Mouse (Mus musculus) hindbrain, embryonic 14.5 days (tissue): ENCODE measurements around the gene Rspry1. TPM values are rescaled to one million over a fixed set of nuclear protein-coding genes. Genes with fewer than 3 reads are reported as not detected.

Experiments
- ATAC-seq: fragments of 200-750 bp; cut with Nextera tagmentation; 2 replicates; pipeline ENCODE4 v1.8.0; 2017; ENCODE audit warnings: moderate number of reproducible peaks, mild to moderate bottlenecking, moderate TSS enrichment, moderate library complexity; ENCODE audit not compliant: low FRiP score
- DNase-seq: peaks from one replicate; pipeline ENCODE4 v3.0.0-alpha.2; 2015; ENCODE audit warnings: low spot score
- H3K27ac ChIP-seq: fragments of 300-500 bp; sonication (generic); 2 replicates; pipeline ENCODE4 v1.5.1; 2014; ENCODE audit warnings: mild to moderate bottlenecking, moderate library complexity
- H3K27me3 ChIP-seq: fragments of 300-500 bp; sonication (generic); 2 replicates; pipeline ENCODE4 v1.6.1; 2014; ENCODE audit warnings: mild to moderate bottlenecking, low read length, mixed read lengths; ENCODE audit not compliant: control insufficient read depth, insufficient read depth
- H3K36me3 ChIP-seq: fragments of 300-500 bp; sonication (generic); replicated peaks from 2 replicates; pipeline ENCODE4 v1.6.1; 2014; ENCODE audit not compliant: control insufficient read depth, insufficient read depth
- H3K4me1 ChIP-seq: fragments of 300-500 bp; sonication (generic); replicated peaks from 2 replicates; pipeline ENCODE4 v1.6.1; 2014; ENCODE audit warnings: antibody characterized with exemption, low read length, mixed read lengths; ENCODE audit not compliant: control insufficient read depth, insufficient read depth
- H3K4me2 ChIP-seq: fragments of 300-500 bp; sonication (generic); replicated peaks from 2 replicates; pipeline ENCODE4 v1.6.1; 2014; ENCODE audit warnings: mild to moderate bottlenecking, moderate library complexity
- H3K4me3 ChIP-seq: fragments of 300-500 bp; sonication (generic); replicated peaks from 2 replicates; pipeline ENCODE4 v1.5.1; 2014; ENCODE audit warnings: mild to moderate bottlenecking, low read length
- H3K9ac ChIP-seq: fragments of 300-500 bp; sonication (generic); 2 replicates; pipeline ENCODE4 v1.6.1; 2014
- H3K9me3 ChIP-seq: fragments of 300-500 bp; sonication (generic); 2 replicates; pipeline ENCODE4 v1.6.1; 2016; ENCODE audit warnings: low read length; ENCODE audit not compliant: control insufficient read depth
- WGBS: fragments of 180-500 bp; shearing (Covaris S2); extraction: QIAGEN DNeasy Blood & Tissue Kit; methylation state at CpG from one replicate; pipeline ENCODE4 v1.1.7; 2014; 5-methylcytosine and 5-hydroxymethylcytosine counted together
- polyA plus RNA-seq: library from polyadenylated mRNA; unstranded; fragments of >200 nt; fragmentation: Nextera tagmentation; extraction: Ambion mirVana; gene quantifications from 2 replicates; pipeline ENCODE4 v1.2.1, GENCODE M21; 2014

Gene Rspry1
- polyA plus RNA-seq, 1 experiment from 2014 or later = 44.8 TPM

- Histone ChIP-seq H3K4me2 (peak overlapping the region; percentile 54), H3K4me1 (no peaks in the 10 kb centered on the region), H3K4me3 (peak overlapping the region; percentile 50), H3K27me3 (no peaks in the 10 kb centered on the region), H3K36me3 (no peaks in the 10 kb centered on the region), H3K9me3 (no peaks in the 10 kb centered on the region), H3K27ac (peak overlapping the region; percentile 79), H3K9ac (peak overlapping the region; percentile 63)
- ATAC-seq (peak; percentile 92), DNase-seq (peak; percentile 100)
- under 1% methylated on average over 35 of the region's 35 CpGs for WGBS
Measured at GRCm38 (mm10) chr8:94703972-94704668, 102.4 kb downstream of the Rspry1 start.

DNA sequence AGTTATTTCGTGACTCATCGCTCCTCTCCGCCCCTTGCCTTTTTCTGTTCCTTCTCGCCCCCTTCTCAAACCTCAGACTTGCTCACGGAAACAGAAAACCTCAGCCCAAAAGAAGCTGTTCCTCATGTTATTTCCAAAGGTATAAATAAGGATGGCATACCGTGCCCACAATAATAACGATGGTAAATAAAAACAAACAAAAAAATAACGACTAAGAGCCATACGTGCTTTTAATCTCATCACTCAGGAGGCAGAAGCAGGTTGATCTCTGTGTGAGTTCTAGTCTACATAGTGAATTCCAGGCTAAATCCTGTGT, 102.9 kb downstream of the Rspry1 start:
- peak overlapping the region; percentile 54 for H3K4me2 ChIP-seq
- no peaks in the 10 kb centered on the region for H3K36me3 ChIP-seq
- peak overlapping the region; percentile 79 for H3K27ac ChIP-seq
- no peaks in the 10 kb centered on the region for H3K4me1 ChIP-seq
- no peak for ATAC-seq
- H3K4me3 ChIP-seq = peak overlapping the region; percentile 45
- WGBS = 15% methylated on average over 9 of the region's 9 CpGs
- no peak for DNase-seq
- peak overlapping the region; percentile 63 for H3K9ac ChIP-seq
- H3K9me3 ChIP-seq = no peaks in the 10 kb centered on the region
- H3K27me3 ChIP-seq = no peaks in the 10 kb centered on the region

DNA sequence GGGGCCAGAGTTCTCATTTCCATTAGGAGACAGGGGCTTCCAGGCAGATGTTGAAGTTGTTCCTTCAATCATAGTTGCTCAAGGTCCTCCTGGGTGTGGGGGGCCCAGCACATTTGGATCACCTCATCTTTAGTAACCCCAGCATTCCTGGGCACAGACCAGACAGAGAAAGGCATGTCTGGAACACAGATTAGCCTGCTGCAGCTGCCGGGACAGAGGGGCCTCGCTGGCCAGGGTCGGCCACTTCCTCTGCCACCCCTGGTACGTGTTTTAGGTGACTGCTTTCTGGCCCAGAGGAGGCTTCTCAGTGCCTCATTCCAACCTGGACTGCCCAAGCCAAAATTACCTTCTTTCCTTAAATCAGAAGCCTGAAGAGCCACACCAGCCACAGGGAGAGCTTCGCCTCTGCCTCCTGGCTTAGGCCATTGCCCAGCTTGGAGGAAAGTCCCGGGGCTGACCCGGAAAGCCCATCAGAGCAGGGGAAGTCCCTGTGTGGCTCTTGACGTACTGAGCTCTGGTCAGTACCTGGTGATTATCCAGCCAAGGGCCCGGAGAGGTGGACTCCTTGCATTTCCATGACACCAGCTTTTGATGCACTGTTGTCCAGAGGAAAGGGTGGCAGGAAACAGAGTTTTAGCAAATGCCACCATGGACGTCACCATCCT, 104.0 kb downstream of the Rspry1 start:
- Histone ChIP-seq H3K27ac (no peak overlapping the region), H3K27me3 (no peaks in the 10 kb centered on the region), H3K4me2 (no peak overlapping the region), H3K9ac (no peak overlapping the region), H3K4me3 (no peak overlapping the region), H3K9me3 (no peaks in the 10 kb centered on the region), H3K4me1 (no peaks in the 10 kb centered on the region), H3K36me3 (no peaks in the 10 kb centered on the region)
- DNase-seq (no peak), ATAC-seq (no peak)
- WGBS = 86% methylated on average over 10 of the region's 10 CpGs

- WGBS = 77% methylated on average over 9 of the region's 9 CpGs
- no peak overlapping the region for H3K9ac ChIP-seq
- no peak overlapping the region for H3K4me2 ChIP-seq
- no peaks in the 10 kb centered on the region for H3K27me3 ChIP-seq
- H3K4me1 ChIP-seq = no peaks in the 10 kb centered on the region
- no peaks in the 10 kb centered on the region for H3K9me3 ChIP-seq
- no peaks in the 10 kb centered on the region for H3K36me3 ChIP-seq
- no peak overlapping the region for H3K27ac ChIP-seq
- no peak overlapping the region for H3K4me3 ChIP-seq
- no peak for DNase-seq
- ATAC-seq = no peak
Measured at GRCm38 (mm10) chr8:94706732-94707395, 105.1 kb downstream of the Rspry1 start.

Other genes with a start within 250 kb of the Rspry1 start
- 66.6 and 79.8 TPM in 2 replicates for gene Herpud1, start 215.5 kb upstream of the Rspry1 start, polyA plus RNA-seq
- gene Nlrc5, start 167.6 kb upstream of the Rspry1 start, polyA plus RNA-seq = 0.22 and 0.31 TPM in 2 replicates
- gene Cpne2, start 68.9 kb upstream of the Rspry1 start, polyA plus RNA-seq = 21.6 and 21.8 TPM in 2 replicates
- 75.7 and 82.7 TPM in 2 replicates for gene Fam192a, start 60 bp downstream of the Rspry1 start, polyA plus RNA-seq
- 88.2 and 96.3 TPM in 2 replicates for gene Arl2bp, start 64.7 kb downstream of the Rspry1 start, polyA plus RNA-seq
- gene Pllp, start 94.3 kb downstream of the Rspry1 start, polyA plus RNA-seq = 2.0 and 2.2 TPM in 2 replicates
- gene Ccl22, start 143.7 kb downstream of the Rspry1 start, polyA plus RNA-seq = not detected in 2 replicates
- 32.6 and 42.0 TPM in 2 replicates for gene Cx3cl1, start 170.1 kb downstream of the Rspry1 start, polyA plus RNA-seq
- 0.46 and 1.3 TPM in 2 replicates for gene Ccl17, start 208.5 kb downstream of the Rspry1 start, polyA plus RNA-seq
- gene Coq9, start 236.4 kb downstream of the Rspry1 start, polyA plus RNA-seq = 59.1 and 59.8 TPM in 2 replicates
- gene Ciapin1, start 236.4 kb downstream of the Rspry1 start, polyA plus RNA-seq = 151 and 171 TPM in 2 replicates